Mouse (Mus musculus): Measurements from ENCODE around the gene Baz1b.

Gene Baz1b

DNA sequence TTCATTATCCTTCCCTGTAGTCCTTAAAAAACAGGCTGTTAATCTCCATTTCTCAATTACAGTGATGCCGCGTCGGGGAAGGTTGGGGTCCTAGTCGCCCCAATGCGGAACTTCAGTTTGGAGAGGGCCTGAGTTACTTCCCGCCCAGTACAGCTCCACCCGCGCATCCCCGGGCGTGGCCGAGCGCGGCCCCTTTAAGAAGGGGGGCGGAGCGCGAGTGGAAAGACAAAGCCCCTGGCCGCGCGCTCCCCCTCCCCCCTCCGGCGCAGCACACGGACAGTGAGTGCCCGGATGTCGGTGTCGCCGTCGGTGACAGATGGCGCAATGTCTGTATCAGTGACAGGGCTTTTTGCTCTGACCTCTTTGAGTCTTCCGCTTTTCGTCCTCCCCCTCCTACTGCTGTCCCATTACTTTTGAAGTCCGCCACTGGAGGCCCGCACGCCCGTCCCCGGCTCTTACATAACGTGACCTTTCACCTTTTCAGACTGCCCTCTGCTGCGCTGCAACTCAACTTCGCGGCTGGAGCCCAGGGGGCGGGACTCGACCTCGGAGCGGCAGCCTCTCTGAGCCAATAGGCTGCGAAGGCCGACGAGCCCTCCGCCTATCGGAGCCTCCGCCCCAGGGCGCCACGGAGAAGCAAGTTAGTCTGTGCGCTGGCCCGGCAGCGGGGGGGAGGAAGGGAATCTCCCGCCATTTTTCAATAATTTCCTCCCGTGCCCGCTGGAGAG is at the start of gene Baz1b:
TSS of gene Baz1b (plus strand) at position 644 of the 728 bp plus-strand sequence.
- DNase-seq (ENCODE audit: low spot score in 2 of 2): peak; percentile 98

- DNase-seq (ENCODE audit: low spot score in 2 of 2): no peak
These were observed 47.2 kb upstream of the Baz1b start for GRCm38 (mm10) chr5:135139881-135140280.

- DNase-seq (ENCODE audit: low spot score in 2 of 2): no peak
These were observed 42.6 kb upstream of the Baz1b start for GRCm38 (mm10) chr5:135144469-135144868.

- DNase-seq (ENCODE audit: low spot score in 2 of 2): no peak
These were observed 41.5 kb upstream of the Baz1b start for GRCm38 (mm10) chr5:135145532-135145931.

DNA sequence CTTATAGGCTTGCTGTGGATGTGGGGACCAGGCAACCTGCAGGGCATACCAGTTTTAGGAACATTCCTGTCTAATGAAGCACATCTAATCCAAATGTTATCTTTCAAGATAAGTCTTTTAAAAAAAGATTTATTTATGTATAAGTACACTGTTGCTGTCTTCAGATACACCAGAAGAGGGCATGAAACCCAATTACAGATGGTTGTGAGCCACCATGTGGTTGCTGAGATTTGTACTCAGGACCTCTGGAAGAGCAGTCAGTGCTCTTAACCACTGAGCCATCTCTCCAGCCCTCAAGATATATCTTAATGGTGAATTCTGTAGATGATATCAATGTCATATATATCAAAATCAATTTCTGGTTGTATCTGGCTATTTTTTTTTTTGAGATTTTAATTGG is 41.1 kb upstream of the Baz1b start:
- no peak for DNase-seq (ENCODE audit: low spot score in 2 of 2)

- DNase-seq (ENCODE audit: low spot score in 2 of 2): no peak
These were observed 38.4 kb upstream of the Baz1b start for GRCm38 (mm10) chr5:135148715-135149052.

- peak; percentile 99 for DNase-seq (ENCODE audit: low spot score in 2 of 2)
These were observed 37.8 kb upstream of the Baz1b start, which contains the start of gene Tbl2 for GRCm38 (mm10) chr5:135149053-135149819. Gene Tbl2 (plus strand): TSS chr5:135149657.

GRCm38 (mm10) chr5:135149820-135150178 is 37.3 kb upstream of the Baz1b start:
- no peak for DNase-seq (ENCODE audit: low spot score in 2 of 2)

DNA sequence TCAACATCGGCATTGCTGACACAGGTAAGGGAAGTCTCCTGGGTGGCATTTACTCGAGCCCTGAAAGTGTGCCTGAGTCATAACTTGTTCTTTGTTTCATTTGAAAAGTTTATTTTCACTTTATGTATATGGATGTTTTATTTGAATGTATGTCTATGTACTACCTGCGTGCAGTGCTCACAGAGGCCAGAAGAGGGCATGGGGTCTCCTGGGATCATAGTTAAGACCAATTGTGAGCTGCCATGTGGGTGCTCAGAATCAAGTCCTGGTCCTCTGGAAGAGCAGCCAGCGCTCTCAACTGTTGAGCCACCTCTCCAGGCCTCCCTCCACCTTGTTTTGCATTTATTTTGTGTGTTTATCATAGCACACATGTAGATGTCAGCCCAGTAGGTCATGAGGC is 30.6 kb upstream of the Baz1b start:
- no peak for DNase-seq (ENCODE audit: low spot score in 2 of 2)

- DNase-seq (ENCODE audit: low spot score in 2 of 2): no peak
These were observed 25.8 kb upstream of the Baz1b start for GRCm38 (mm10) chr5:135161221-135161620.

DNA sequence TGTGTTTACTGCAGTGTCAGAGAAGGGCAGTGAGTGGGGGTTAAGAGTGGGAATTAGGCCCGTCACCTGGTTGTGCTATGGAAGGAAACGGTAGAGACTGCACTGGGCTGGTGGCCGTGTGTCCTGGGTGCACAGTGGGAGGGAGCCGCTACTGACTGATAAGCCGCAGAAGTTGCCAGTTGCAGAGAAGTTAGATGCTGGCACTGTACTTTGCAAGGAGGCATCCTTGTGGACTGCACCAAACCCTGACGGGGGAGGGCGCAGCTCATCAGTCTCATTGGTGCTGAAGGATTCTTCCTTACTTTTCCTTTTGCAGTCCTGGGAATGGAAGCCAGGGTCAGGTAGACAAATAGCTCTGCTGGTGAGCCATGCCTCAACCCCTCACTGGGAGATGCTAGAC is 25.4 kb upstream of the Baz1b start:
- no peak for DNase-seq (ENCODE audit: low spot score in 2 of 2)

GRCm38 (mm10) chr5:135162361-135162760 is 24.7 kb upstream of the Baz1b start:
- no peak for DNase-seq (ENCODE audit: low spot score in 2 of 2)

GRCm38 (mm10) chr5:135162821-135163220 is 24.2 kb upstream of the Baz1b start:
- DNase-seq (ENCODE audit: low spot score in 2 of 2): no peak

- no peak for DNase-seq (ENCODE audit: low spot score in 2 of 2)
These were observed 20.2 kb upstream of the Baz1b start for GRCm38 (mm10) chr5:135166909-135167308.

DNA sequence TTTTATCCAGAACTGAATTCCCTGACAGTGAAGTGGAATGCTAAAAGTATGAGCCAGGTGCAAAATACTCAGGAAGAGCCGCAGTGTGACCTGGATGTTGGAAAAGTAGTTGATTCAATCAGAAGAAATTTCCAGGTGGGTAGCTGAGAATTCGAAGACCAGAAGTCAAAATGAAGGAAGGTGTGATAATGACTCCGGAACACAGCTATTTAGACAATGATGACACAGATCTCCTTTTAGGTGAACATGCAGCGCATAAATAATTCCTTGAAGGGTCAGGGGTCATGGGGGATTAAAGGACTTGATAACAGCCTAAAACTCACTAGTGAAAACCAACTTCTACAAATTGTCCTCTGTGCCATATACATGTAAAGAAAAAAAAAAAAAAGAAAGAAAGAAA is 19.6 kb upstream of the Baz1b start:
- no peak for DNase-seq (ENCODE audit: low spot score in 2 of 2)

GRCm38 (mm10) chr5:135168063-135169062 is 18.7 kb upstream of the Baz1b start, which contains the start of gene Bcl7b:
Gene Bcl7b (plus strand): TSS chr5:135168283.
- peak; percentile 95 to 97 for DNase-seq (ENCODE audit: low spot score in 2 of 2)

DNA sequence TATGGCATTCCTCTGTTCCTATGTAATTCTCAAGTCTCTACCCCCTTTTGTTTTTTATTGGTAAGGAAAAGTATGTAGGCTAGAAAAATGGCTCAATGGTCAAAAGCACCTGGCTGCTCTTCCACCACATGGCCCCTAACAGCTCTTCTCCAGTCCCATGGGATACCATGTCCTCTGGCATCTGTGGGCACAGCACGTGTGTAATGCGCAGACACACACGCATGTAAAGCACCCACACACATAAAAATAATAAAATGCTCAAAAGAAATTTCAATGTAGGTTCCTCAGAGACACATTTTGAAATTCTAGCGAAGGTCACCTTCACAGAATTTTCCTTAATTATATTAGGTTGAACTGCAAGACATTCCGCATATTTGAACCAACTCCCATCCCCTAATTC is 17.6 kb upstream of the Baz1b start:
- no peak for DNase-seq (ENCODE audit: low spot score in 2 of 2)

DNA sequence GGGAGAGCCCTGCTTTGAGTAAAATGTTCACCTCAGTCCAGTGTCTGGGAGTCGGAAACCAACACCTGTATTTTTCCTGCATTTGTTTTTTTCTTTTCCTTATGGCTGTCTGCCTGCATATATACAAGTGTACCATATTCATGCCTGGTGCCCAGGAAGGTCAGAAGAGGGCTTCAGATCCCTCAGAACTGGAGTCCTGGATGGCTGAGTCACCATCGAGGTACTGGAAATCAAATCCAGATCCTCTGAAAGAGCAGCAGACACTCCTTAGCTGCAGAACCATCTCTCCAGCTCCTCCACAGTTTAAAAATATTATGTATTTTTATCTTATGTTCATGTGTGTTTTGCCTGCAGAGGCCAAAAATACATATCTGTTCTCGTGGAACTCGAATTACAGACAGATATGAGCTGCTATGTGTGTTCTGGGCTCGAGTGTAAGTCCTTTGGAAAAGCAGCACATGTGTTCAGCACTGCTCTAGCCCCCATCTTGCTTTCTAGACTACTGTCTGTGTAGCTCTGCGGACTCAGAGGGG is 15.3 kb upstream of the Baz1b start:
- no peak for DNase-seq (ENCODE audit: low spot score in 2 of 2)

DNA sequence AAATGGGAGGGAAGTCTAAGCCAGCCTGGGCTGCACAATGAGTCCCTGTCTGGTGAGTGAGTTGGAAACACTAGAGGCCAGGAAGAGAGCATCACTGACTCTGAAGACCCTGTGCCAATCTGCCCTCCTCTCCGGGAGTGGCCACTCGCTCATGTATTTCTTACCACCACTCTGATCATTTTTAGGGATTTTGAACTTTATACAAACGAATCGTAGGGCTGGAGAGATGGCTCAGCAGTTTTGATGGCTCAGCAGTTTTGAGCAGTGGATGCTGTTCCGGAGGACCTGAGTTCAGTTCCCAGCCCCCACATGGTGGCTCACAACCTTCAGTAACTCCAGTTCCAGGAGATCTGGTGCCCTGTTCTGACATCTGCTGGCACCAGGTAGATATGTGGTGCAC is 14.1 kb upstream of the Baz1b start:
- peak in 1 of 2 experiments; percentile 49 for DNase-seq (ENCODE audit: low spot score in 2 of 2)

- DNase-seq (ENCODE audit: low spot score in 2 of 2): no peak
These were observed 12.0 kb upstream of the Baz1b start for GRCm38 (mm10) chr5:135175086-135175485.

DNA sequence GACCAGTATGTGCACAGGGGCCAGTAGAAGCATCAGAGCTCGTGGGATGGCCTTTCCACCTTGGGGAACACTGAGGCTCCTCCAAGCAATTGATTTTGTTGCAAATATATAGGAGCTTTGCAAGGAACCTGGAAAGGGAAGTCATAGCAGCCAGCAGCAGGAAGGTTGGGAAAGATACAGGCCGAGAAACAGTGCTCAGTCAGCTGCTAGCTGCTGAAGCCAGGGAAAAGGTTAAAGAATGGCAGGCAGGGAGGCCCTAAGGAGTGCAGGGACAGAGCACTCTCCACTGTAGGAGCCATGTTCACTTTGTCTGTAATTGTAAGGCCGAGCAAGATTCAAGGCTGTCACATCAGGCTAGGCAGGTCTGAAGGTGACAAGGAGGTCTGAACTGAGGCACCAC is 8.5 kb upstream of the Baz1b start:
- no peak for DNase-seq (ENCODE audit: low spot score in 2 of 2)

GRCm38 (mm10) chr5:135178996-135179395 is 8.1 kb upstream of the Baz1b start:
- no peak for DNase-seq (ENCODE audit: low spot score in 2 of 2)
